Mouse (Mus musculus) stomach, embryonic 16.5 days (tissue): ENCODE results near the gene Sfxn5. TPM values are rescaled to one million over a fixed set of nuclear protein-coding genes. Genes with fewer than 3 reads are reported as not detected.
A peak's percentile ranks its signal among the peaks of the same experiment; 100 is the strongest.

Experiments used
- ATAC-seq: fragments of 200-750 bp; cut with Nextera tagmentation; 2 replicates; pipeline ENCODE4 v1.8.0; 2017; ENCODE audit warnings: moderate number of reproducible peaks, moderate TSS enrichment; ENCODE audit not compliant: insufficient read depth, low FRiP score
- H3K27ac ChIP-seq: fragments of 300-500 bp; sonication (generic); 2 replicates; pipeline ENCODE4 v1.5.1; 2014; ENCODE audit warnings: low read length
- H3K27me3 ChIP-seq: fragments of 300-500 bp; sonication (generic); 2 replicates; pipeline ENCODE4 v1.6.1; 2014; ENCODE audit warnings: low read length, control low read depth, mixed read lengths; ENCODE audit not compliant: control insufficient read depth, insufficient read depth
- H3K36me3 ChIP-seq: fragments of 300-500 bp; sonication (generic); 2 replicates; pipeline ENCODE4 v1.6.1; 2014; ENCODE audit warnings: low read length; ENCODE audit not compliant: control insufficient read depth, insufficient read depth
- H3K4me1 ChIP-seq: fragments of 300-500 bp; sonication (generic); 2 replicates; pipeline ENCODE4 v1.6.1; 2014; ENCODE audit warnings: low read length, control low read depth, mixed read lengths; ENCODE audit not compliant: control insufficient read depth, insufficient read depth
- H3K4me2 ChIP-seq: fragments of 300-500 bp; sonication (generic); 2 replicates; pipeline ENCODE4 v1.6.1; 2014; ENCODE audit warnings: low read depth, low read length, mixed read lengths
- H3K4me3 ChIP-seq: fragments of 300-500 bp; sonication (generic); replicated peaks from 2 replicates; pipeline ENCODE4 v1.5.1; 2014; ENCODE audit warnings: mild to moderate bottlenecking, low read length
- H3K9ac ChIP-seq: fragments of 300-500 bp; sonication (generic); 2 replicates; pipeline ENCODE4 v1.6.1; 2014; ENCODE audit warnings: low read length
- H3K9me3 ChIP-seq: fragments of 300-500 bp; sonication (generic); replicated peaks from 2 replicates; pipeline ENCODE4 v1.6.1; 2016; ENCODE audit warnings: low read length, control low read depth; ENCODE audit not compliant: control insufficient read depth
- WGBS: fragments of 180-500 bp; shearing (Covaris S2); extraction: QIAGEN DNeasy Blood & Tissue Kit; methylation state at CpG from one replicate; pipeline ENCODE4 v1.1.7; 2014; 5-methylcytosine and 5-hydroxymethylcytosine counted together
- polyA plus RNA-seq: library from polyadenylated mRNA; unstranded; fragments of >200 nt; fragmentation: Nextera tagmentation; extraction: Ambion mirVana; gene quantifications from 2 replicates; pipeline ENCODE4 v1.2.1, GENCODE M21; 2015

Sfxn5 gene
- polyA plus RNA-seq, 1 experiment from 2014 or later, result 11.0 TPM

GRCm38 (mm10) chr6:85237595-85238337 lies 95.5 kb downstream of the Sfxn5 start:
- H3K4me2 ChIP-seq, result no peak overlapping the region
- no peak for ATAC-seq
- no peaks in the 10 kb centered on the region for H3K9me3 ChIP-seq
- no peak overlapping the region for H3K27ac ChIP-seq
- no peaks in the 10 kb centered on the region for H3K36me3 ChIP-seq
- no peak overlapping the region for H3K4me3 ChIP-seq
- peaks cover 11% of the 10 kb centered on the region; the same call in 1 of the 2 replicates for H3K4me1 ChIP-seq
- H3K9ac ChIP-seq, result no peak overlapping the region; the same call in 1 of the 2 replicates
- H3K27me3 ChIP-seq, result no peaks in the 10 kb centered on the region
- WGBS, result 59% methylated on average over 10 of the region's 10 CpGs

GRCm38 (mm10) chr6:85237001-85237400 lies 96.2 kb downstream of the Sfxn5 start:
- no peak overlapping the region for H3K9ac ChIP-seq
- no peak overlapping the region for H3K4me3 ChIP-seq
- no peak overlapping the region for H3K4me2 ChIP-seq
- H3K27me3 ChIP-seq, result no peaks in the 10 kb centered on the region
- H3K9me3 ChIP-seq, result no peaks in the 10 kb centered on the region
- H3K36me3 ChIP-seq, result no peaks in the 10 kb centered on the region
- peaks cover 12% of the 10 kb centered on the region; the same call in 1 of the 2 replicates for H3K4me1 ChIP-seq
- WGBS, result 47% methylated on average over 5 of the region's 5 CpGs
- no peak overlapping the region for H3K27ac ChIP-seq
- no peak for ATAC-seq

- Histone ChIP-seq H3K9me3 (no peaks in the 10 kb centered on the region), H3K4me1 (peaks cover 12% of the 10 kb centered on the region; the same call in 1 of the 2 replicates), H3K27ac (no peak overlapping the region), H3K27me3 (no peaks in the 10 kb centered on the region), H3K4me2 (no peak overlapping the region), H3K4me3 (no peak overlapping the region), H3K36me3 (no peaks in the 10 kb centered on the region), H3K9ac (no peak overlapping the region)
- no peak for ATAC-seq
- 39% methylated on average over 5 of the region's 5 CpGs for WGBS
Observed at GRCm38 (mm10) chr6:85234796-85235195, 98.4 kb downstream of the Sfxn5 start.

GRCm38 (mm10) chr6:85232836-85233623 lies 100.2 kb downstream of the Sfxn5 start:
- 29% methylated on average over 7 of the region's 7 CpGs for WGBS
- peak; percentile 65; the same call in 1 of the 2 replicates for ATAC-seq
- Histone ChIP-seq H3K27me3 (no peaks in the 10 kb centered on the region), H3K4me2 (no peak overlapping the region), H3K4me1 (peaks cover 11% of the 10 kb centered on the region; the same call in 1 of the 2 replicates), H3K27ac (no peak overlapping the region), H3K4me3 (no peak overlapping the region), H3K9me3 (no peaks in the 10 kb centered on the region), H3K36me3 (no peaks in the 10 kb centered on the region), H3K9ac (no peak overlapping the region)

- Histone ChIP-seq H3K9ac (no peak overlapping the region), H3K9me3 (no peaks in the 10 kb centered on the region), H3K4me2 (no peak overlapping the region), H3K27ac (no peak overlapping the region), H3K36me3 (no peaks in the 10 kb centered on the region), H3K27me3 (no peaks in the 10 kb centered on the region), H3K4me1 (peaks cover 10% of the 10 kb centered on the region; the same call in 1 of the 2 replicates), H3K4me3 (no peak overlapping the region)
- WGBS, result 66% methylated on average over 4 of the region's 4 CpGs
- ATAC-seq, result no peak
Observed at GRCm38 (mm10) chr6:85232045-85232444, 101.2 kb downstream of the Sfxn5 start.

GRCm38 (mm10) chr6:85231469-85231868 lies 101.8 kb downstream of the Sfxn5 start:
- Histone ChIP-seq H3K4me3 (no peak overlapping the region), H3K27me3 (no peaks in the 10 kb centered on the region), H3K36me3 (no peaks in the 10 kb centered on the region), H3K4me1 (peaks cover 10% of the 10 kb centered on the region; the same call in 1 of the 2 replicates), H3K9ac (no peak overlapping the region), H3K27ac (no peak overlapping the region), H3K4me2 (no peak overlapping the region), H3K9me3 (no peaks in the 10 kb centered on the region)
- 41% methylated on average over 6 of the region's 6 CpGs for WGBS
- ATAC-seq, result no peak

GRCm38 (mm10) chr6:85230762-85231161 lies 102.5 kb downstream of the Sfxn5 start:
- Histone ChIP-seq H3K4me2 (no peak overlapping the region), H3K4me1 (peaks cover 10% of the 10 kb centered on the region; the same call in 1 of the 2 replicates), H3K4me3 (no peak overlapping the region), H3K36me3 (no peaks in the 10 kb centered on the region), H3K27ac (no peak overlapping the region), H3K27me3 (no peaks in the 10 kb centered on the region), H3K9ac (no peak overlapping the region), H3K9me3 (no peaks in the 10 kb centered on the region)
- no peak for ATAC-seq
- WGBS, result 44% methylated on average over 3 of the region's 3 CpGs

GRCm38 (mm10) chr6:85227520-85227919 lies 105.7 kb downstream of the Sfxn5 start:
- 51% methylated on average over 2 of the region's 2 CpGs for WGBS
- no peak overlapping the region for H3K9ac ChIP-seq
- no peaks in the 10 kb centered on the region; the same call in 1 of the 2 replicates for H3K4me1 ChIP-seq
- H3K27me3 ChIP-seq, result no peaks in the 10 kb centered on the region
- no peaks in the 10 kb centered on the region for H3K36me3 ChIP-seq
- no peak overlapping the region for H3K27ac ChIP-seq
- ATAC-seq, result no peak
- no peak overlapping the region for H3K4me2 ChIP-seq
- H3K9me3 ChIP-seq, result no peaks in the 10 kb centered on the region
- H3K4me3 ChIP-seq, result no peak overlapping the region

- ATAC-seq, result no peak
- no peaks in the 10 kb centered on the region for H3K27me3 ChIP-seq
- no peaks in the 10 kb centered on the region for H3K9me3 ChIP-seq
- no peak overlapping the region for H3K9ac ChIP-seq
- no peak overlapping the region for H3K27ac ChIP-seq
- no peaks in the 10 kb centered on the region for H3K36me3 ChIP-seq
- H3K4me2 ChIP-seq, result no peak overlapping the region
- H3K4me1 ChIP-seq, result no peaks in the 10 kb centered on the region; the same call in 1 of the 2 replicates
- 80% methylated on average over 9 of the region's 9 CpGs for WGBS
- H3K4me3 ChIP-seq, result no peak overlapping the region
Observed at GRCm38 (mm10) chr6:85226570-85226969, 106.7 kb downstream of the Sfxn5 start.
